Mouse (Mus musculus): Measurements from ENCODE around the gene Pltp. TPM values are rescaled to one million over a fixed set of nuclear protein-coding genes. Genes with fewer than 3 reads are reported as not detected.
A peak's percentile ranks its signal among the peaks of the same experiment; 100 is the strongest.
"Not testable (repeated sequence)": the region's sequence is repeated elsewhere in the genome, so short reads cannot be mapped to it uniquely, and the experiment has no call there.

Pltp gene
- total RNA-seq, 2 experiments from 2014 or later = 66.9 to 70.7 TPM

GRCm38 (mm10) chr2:164804533-164805331 lies 52.8 kb downstream of the Pltp start, which contains the start of the genes Acot8 and Zswim3:
Acot8 (minus strand) TSS chr2:164804882.
Zswim3 (plus strand) TSS chr2:164805098.
- DNase-seq = peak; percentile 97 to 99

- DNase-seq = no peak
Observed at GRCm38 (mm10) chr2:164803921-164804313, 53.6 kb downstream of the Pltp start.

- DNase-seq = no peak
Observed at GRCm38 (mm10) chr2:164803201-164803920, 54.1 kb downstream of the Pltp start.

GRCm38 (mm10) chr2:164800252-164801004 lies 57.1 kb downstream of the Pltp start:
- DNase-seq = no peak

- not testable (repeated sequence) for DNase-seq
Observed at GRCm38 (mm10) chr2:164798554-164798953, 59.0 kb downstream of the Pltp start.

- DNase-seq = no peak
Observed at GRCm38 (mm10) chr2:164795868-164796267, 61.6 kb downstream of the Pltp start.

- peak; percentile 74 to 81 for DNase-seq
Observed at GRCm38 (mm10) chr2:164794293-164794692, 63.2 kb downstream of the Pltp start.

- DNase-seq = no peak
Observed at GRCm38 (mm10) chr2:164793772-164794171, 63.7 kb downstream of the Pltp start.

GRCm38 (mm10) chr2:164793236-164793635 lies 64.3 kb downstream of the Pltp start:
- DNase-seq = no peak

GRCm38 (mm10) chr2:164792400-164793190 lies 64.9 kb downstream of the Pltp start:
- no peak for DNase-seq

- no peak for DNase-seq
Observed at GRCm38 (mm10) chr2:164791841-164792261, 65.7 kb downstream of the Pltp start.

GRCm38 (mm10) chr2:164790451-164790850 lies 67.1 kb downstream of the Pltp start:
- no peak for DNase-seq

Other genes with a start within 250 kb of the Pltp start
- not detected for gene Wfdc6b, start 244.2 kb downstream of the Pltp start, total RNA-seq (2021)
- gene Wfdc8, start 244.1 kb downstream of the Pltp start, total RNA-seq (2021) = not detected
- gene Wfdc16, start 218.9 kb downstream of the Pltp start, total RNA-seq (2021) = not detected
- gene Wfdc10, start 201.7 kb downstream of the Pltp start, total RNA-seq (2021) = not detected
- not detected for gene Wfdc9, start 201.1 kb downstream of the Pltp start, total RNA-seq (2021)
- gene Wfdc11, start 183.6 kb downstream of the Pltp start, total RNA-seq (2021) = not detected
- not detected for gene Wfdc13, start 172.6 kb downstream of the Pltp start, total RNA-seq (2021)
- gene Spint4, start 159.2 kb downstream of the Pltp start, total RNA-seq (2021) = not detected
- not detected for gene Spint5, start 142.4 kb downstream of the Pltp start, total RNA-seq (2021)
- gene Wfdc3, start 111.8 kb downstream of the Pltp start, total RNA-seq (2021) = 1 to 10 TPM; 1.5 to 2.2 TPM
- 10 to 100 TPM; 34.0 to 37.7 TPM for gene Dnttip1, start 111.7 kb downstream of the Pltp start, total RNA-seq (2021)
- gene Ube2c, start 87.8 kb downstream of the Pltp start, total RNA-seq (2021) = 1 to 10 TPM; 1.2 to 1.5 TPM
- not detected for gene Tnnc2, start 77.7 kb downstream of the Pltp start, total RNA-seq (2021)
- gene Snx21, start 71.9 kb downstream of the Pltp start, total RNA-seq (2021) = 10 to 100 TPM; 36.7 to 44.0 TPM
- 10 to 100 TPM; 27.8 to 28.2 TPM for gene Acot8, start 52.8 kb downstream of the Pltp start, total RNA-seq (2021)
- 1 to 10 TPM; 8.2 to 8.6 TPM for gene Zswim3, start 52.6 kb downstream of the Pltp start, total RNA-seq (2021)
- gene Zswim1, start 35.0 kb downstream of the Pltp start, total RNA-seq (2021) = 10 to 100 TPM; 21.6 to 23.0 TPM
- not detected for gene Spata25, start 29.2 kb downstream of the Pltp start, total RNA-seq (2021)
- gene Ctsa, start 24.8 kb downstream of the Pltp start, total RNA-seq (2021) = 10 to 100 TPM; 92.9 to 93.4 TPM
- 1 to 10 TPM; 1.8 to 2.7 TPM for gene Neurl2, start 24.3 kb downstream of the Pltp start, total RNA-seq (2021)
- 10 to 100 TPM; 41.2 to 44.1 TPM for gene Pcif1, start 21.6 kb upstream of the Pltp start, total RNA-seq (2021)
- 10 to 100 TPM; 23.8 to 29.7 TPM for gene Zfp335, start 54.0 kb upstream of the Pltp start, total RNA-seq (2021)
- gene Mmp9, start 83.1 kb upstream of the Pltp start, total RNA-seq (2021) = 1 to 10 TPM; 2.0 to 2.9 TPM
- 100 to 1,000 TPM; 398 to 404 TPM for gene Slc12a5, start 103.1 kb upstream of the Pltp start, total RNA-seq (2021)
- 10 to 100 TPM; 56.8 to 66.3 TPM for gene Ncoa5, start 177.2 kb upstream of the Pltp start, total RNA-seq (2021)
- gene Cd40, start 197.9 kb upstream of the Pltp start, total RNA-seq (2021) = 1 to 10 TPM in 1 of 2 experiments, under 1 TPM in 1; 0.77 to 1.3 TPM
- not detected for gene 1700025C18Rik, start 233.0 kb upstream of the Pltp start, total RNA-seq (2021)